Mouse (Mus musculus) MEL (cell line): ENCODE results near the gene Sept9. TPM values are rescaled to one million over a fixed set of nuclear protein-coding genes. Genes with fewer than 3 reads are reported as not detected.

ENCODE experiments used
- DNase-seq: peaks from one replicate; pipeline ENCODE4 v3.0.0; 2011; ENCODE audit warnings: low read depth, low spot score
- H3K27ac ChIP-seq: 2 replicates; pipeline ENCODE4 v1.5.1; 2012; ENCODE audit warnings: low read depth, mild to moderate bottlenecking, control low read depth, low read length, moderate library complexity; ENCODE audit not compliant: control insufficient read depth
- H3K27me3 ChIP-seq, 2 experiments: fragments of 150-350 bp in 1 of 2; sonication (generic) in 1 of 2; 2 replicates each; pipeline ENCODE4 v1.6.1; 2012; ENCODE audit warnings: low read length in 2 of 2, mild to moderate bottlenecking in 2 of 2, improper control_type of control experiment in 1 of 2, moderate library complexity in 1 of 2; ENCODE audit not compliant: insufficient read depth in 2 of 2, control insufficient read depth in 1 of 2
- H3K36me3 ChIP-seq, 2 experiments: 2 replicates each; pipeline ENCODE4 v1.6.1; 2012 to 2014; ENCODE audit warnings: low read length in 2 of 2, improper control_type of control experiment in 1 of 2, inconsistent platforms in 1 of 2, mild to moderate bottlenecking in 1 of 2; ENCODE audit not compliant: insufficient read depth in 2 of 2, control insufficient read depth in 1 of 2
- H3K4me1 ChIP-seq, 2 experiments: fragments of 150-350 bp in 1 of 2; sonication (generic) in 1 of 2; 2 replicates each; pipeline ENCODE4 v1.6.1; 2012; ENCODE audit warnings: low read length in 2 of 2, improper control_type of control experiment in 1 of 2, mild to moderate bottlenecking in 1 of 2; ENCODE audit not compliant: insufficient read depth in 2 of 2, control insufficient read depth in 1 of 2
- H3K4me3 ChIP-seq, 2 experiments: fragments of 150-350 bp in 1 of 2; sonication (generic) in 1 of 2; 2 replicates each; pipeline ENCODE4 v1.5.1; 2012; ENCODE audit warnings: low read depth in 2 of 2, low read length in 2 of 2, mild to moderate bottlenecking in 2 of 2, moderate library complexity in 2 of 2, control low read depth in 1 of 2, improper control_type of control experiment in 1 of 2; ENCODE audit not compliant: control insufficient read depth in 1 of 2, insufficient read depth in 1 of 2
- H3K79me2 ChIP-seq: 2 replicates; pipeline ENCODE4 v1.6.1; 2012; ENCODE audit warnings: mild to moderate bottlenecking, low read length, moderate library complexity; ENCODE audit not compliant: control insufficient read depth, poor library complexity, insufficient read depth
- H3K9ac ChIP-seq: 2 replicates; pipeline ENCODE4 v1.6.1; 2012; ENCODE audit warnings: low read depth, mild to moderate bottlenecking, control low read depth, low read length, moderate library complexity; ENCODE audit not compliant: control insufficient read depth, poor library complexity, severe bottlenecking
- H3K9me3 ChIP-seq: fragments of 150-350 bp; sonication (generic); replicated peaks from 2 replicates; pipeline ENCODE4 v1.6.1; 2012; ENCODE audit warnings: mild to moderate bottlenecking, low read length, improper control_type of control experiment, moderate library complexity; ENCODE audit not compliant: insufficient read depth
- BHLHE40 ChIP-seq: IDR thresholded peaks from 2 replicates; pipeline ENCODE4 v1.6.1; 2012; ENCODE audit warnings: low read depth, mild to moderate bottlenecking, inconsistent platforms, low read length, improper control_type of control experiment, borderline replicate concordance
- CHD1 ChIP-seq: IDR thresholded peaks from 2 replicates; pipeline ENCODE4 v1.6.1; 2012; ENCODE audit warnings: low read depth, mild to moderate bottlenecking, inconsistent platforms, low read length, improper control_type of control experiment
- CHD2 ChIP-seq: IDR thresholded peaks from 2 replicates; pipeline ENCODE4 v1.6.1; 2011; ENCODE audit warnings: low read length, improper control_type of control experiment
- CTCF ChIP-seq, 3 experiments: IDR thresholded peaks in 2 of 3; conservative IDR thresholded peaks in 1 of 3; 2 replicates each; pipeline ENCODE4 v1.5.1; 2011 to 2012; ENCODE audit warnings: low read length in 3 of 3, low read depth in 2 of 3, mild to moderate bottlenecking in 2 of 3, improper control_type of control experiment in 1 of 3, inconsistent platforms in 1 of 3, mixed read lengths in 1 of 3, moderate library complexity in 1 of 3; ENCODE audit not compliant: control insufficient read depth in 1 of 3, insufficient read depth in 1 of 3, poor library complexity in 1 of 3, severe bottlenecking in 1 of 3
- E2F4 ChIP-seq: IDR thresholded peaks from 2 replicates; pipeline ENCODE4 v1.6.1; 2011; ENCODE audit warnings: low read depth, low read length, improper control_type of control experiment, borderline replicate concordance
- ELF1 ChIP-seq: IDR thresholded peaks from 2 replicates; pipeline ENCODE4 v1.6.1; 2014; ENCODE audit warnings: low read depth, mild to moderate bottlenecking, inconsistent platforms, low read length, improper control_type of control experiment, moderate library complexity
- EP300 ChIP-seq, 2 experiments: IDR thresholded peaks; 2 replicates each; pipeline ENCODE4 v1.6.1; 2011; ENCODE audit warnings: improper control_type of control experiment in 2 of 2, low read length in 2 of 2, low read depth in 1 of 2, mild to moderate bottlenecking in 1 of 2
- ETS1 ChIP-seq: IDR thresholded peaks from 2 replicates; pipeline ENCODE4 v1.6.1; 2012; ENCODE audit warnings: low read depth, mild to moderate bottlenecking, inconsistent platforms, low read length, improper control_type of control experiment, moderate library complexity
- GABPA ChIP-seq: IDR thresholded peaks from 2 replicates; pipeline ENCODE4 v1.6.1; 2012; ENCODE audit warnings: low read depth, mild to moderate bottlenecking, inconsistent platforms, low read length, improper control_type of control experiment, moderate library complexity
- HCFC1 ChIP-seq: IDR thresholded peaks from 2 replicates; pipeline ENCODE4 v1.6.1; 2012; ENCODE audit warnings: low read depth, mild to moderate bottlenecking, inconsistent platforms, low read length, improper control_type of control experiment, moderate library complexity
- JUND ChIP-seq: IDR thresholded peaks from 2 replicates; pipeline ENCODE4 v1.6.1; 2011; ENCODE audit warnings: low read depth, mild to moderate bottlenecking, improper control_type of control experiment, low read length
- KAT2A ChIP-seq: conservative IDR thresholded peaks from 2 replicates; pipeline ENCODE4 v1.6.1; 2012; ENCODE audit warnings: low read depth, low read length, improper control_type of control experiment, inconsistent platforms
- MAFK ChIP-seq: IDR thresholded peaks from 2 replicates; pipeline ENCODE4 v1.6.1; 2011; ENCODE audit warnings: low read depth, mild to moderate bottlenecking, low read length, improper control_type of control experiment, borderline replicate concordance
- MAX ChIP-seq: IDR thresholded peaks from 2 replicates; pipeline ENCODE4 v1.6.1; 2011; ENCODE audit warnings: low read length, improper control_type of control experiment
- MAZ ChIP-seq: IDR thresholded peaks from 2 replicates; pipeline ENCODE4 v1.6.1; 2012; ENCODE audit warnings: low read depth, mild to moderate bottlenecking, inconsistent platforms, low read length, improper control_type of control experiment
- MEF2A ChIP-seq: IDR thresholded peaks from 2 replicates; pipeline ENCODE4 v1.6.1; 2014; ENCODE audit warnings: low read depth, mild to moderate bottlenecking, inconsistent platforms, low read length, improper control_type of control experiment; ENCODE audit not compliant: poor library complexity, insufficient replicate concordance, severe bottlenecking; ENCODE audit errors: extremely low read depth
- MXI1 ChIP-seq: IDR thresholded peaks from 2 replicates; pipeline ENCODE4 v1.6.1; 2011; ENCODE audit warnings: mild to moderate bottlenecking, low read depth, low read length, improper control_type of control experiment
- MYB ChIP-seq: IDR thresholded peaks from 2 replicates; pipeline ENCODE4 v1.6.1; 2011; ENCODE audit warnings: mild to moderate bottlenecking, low read depth, low read length, improper control_type of control experiment
- MYC ChIP-seq: IDR thresholded peaks from 2 replicates; pipeline ENCODE4 v1.6.1; 2011; ENCODE audit warnings: low read depth, mild to moderate bottlenecking, low read length, improper control_type of control experiment, moderate library complexity
- NELFE ChIP-seq: IDR thresholded peaks from 2 replicates; pipeline ENCODE4 v1.6.1; 2011; ENCODE audit warnings: low read depth, low read length, improper control_type of control experiment
- NRF1 ChIP-seq: IDR thresholded peaks from 2 replicates; pipeline ENCODE4 v1.6.1; 2014; ENCODE audit warnings: low read depth, mild to moderate bottlenecking, inconsistent platforms, low read length, improper control_type of control experiment, moderate library complexity; ENCODE audit not compliant: poor library complexity, insufficient read depth, severe bottlenecking
- POLR2A ChIP-seq, 2 experiments: IDR thresholded peaks; 2 replicates each; pipeline ENCODE4 v1.6.1; 2011 to 2012; ENCODE audit warnings: low read length in 2 of 2, mild to moderate bottlenecking in 2 of 2, control low read depth in 1 of 2, improper control_type of control experiment in 1 of 2, low read depth in 1 of 2, moderate library complexity in 1 of 2; ENCODE audit not compliant: control insufficient read depth in 1 of 2, insufficient read depth in 1 of 2, poor library complexity in 1 of 2
- POLR2AphosphoS2 ChIP-seq: IDR thresholded peaks from 2 replicates; pipeline ENCODE4 v1.6.1; 2011; ENCODE audit warnings: low read length, improper control_type of control experiment
- RAD21 ChIP-seq: IDR thresholded peaks from 2 replicates; pipeline ENCODE4 v1.6.1; 2011; ENCODE audit warnings: mild to moderate bottlenecking, low read depth, low read length, improper control_type of control experiment
- RCOR1 ChIP-seq: IDR thresholded peaks from 2 replicates; pipeline ENCODE4 v1.6.1; 2012; ENCODE audit warnings: low read depth, mild to moderate bottlenecking, inconsistent platforms, low read length, improper control_type of control experiment
- SIN3A ChIP-seq: IDR thresholded peaks from 2 replicates; pipeline ENCODE4 v1.6.1; 2012; ENCODE audit warnings: low read length, improper control_type of control experiment, inconsistent platforms
- SMC3 ChIP-seq: IDR thresholded peaks from 2 replicates; pipeline ENCODE4 v1.6.1; 2011; ENCODE audit warnings: low read depth, low read length, improper control_type of control experiment
- TAL1 ChIP-seq: IDR thresholded peaks from 2 replicates; pipeline ENCODE4 v1.6.1; 2012; ENCODE audit warnings: mild to moderate bottlenecking, inconsistent platforms, low read length, moderate library complexity, mixed read lengths
- TBP ChIP-seq: IDR thresholded peaks from 2 replicates; pipeline ENCODE4 v1.8.0; 2011; ENCODE audit warnings: low read depth, low read length, improper control_type of control experiment
- TCF12 ChIP-seq: IDR thresholded peaks from 2 replicates; pipeline ENCODE4 v1.6.1; 2014; ENCODE audit warnings: low read depth, mild to moderate bottlenecking, inconsistent platforms, low read length, improper control_type of control experiment, moderate library complexity
- UBTF ChIP-seq: IDR thresholded peaks from 2 replicates; pipeline ENCODE4 v1.6.1; 2012; ENCODE audit warnings: low read depth, mild to moderate bottlenecking, inconsistent platforms, low read length, improper control_type of control experiment, moderate library complexity, borderline replicate concordance; ENCODE audit not compliant: insufficient read depth
- USF1 ChIP-seq: IDR thresholded peaks from 2 replicates; pipeline ENCODE4 v1.6.1; 2014; ENCODE audit warnings: low read depth, mild to moderate bottlenecking, inconsistent platforms, low read length, improper control_type of control experiment, moderate library complexity
- USF2 ChIP-seq, 2 experiments: IDR thresholded peaks; 2 replicates each; pipeline ENCODE4 v1.6.1; 2011 to 2012; ENCODE audit warnings: improper control_type of control experiment in 2 of 2, low read length in 2 of 2, borderline replicate concordance in 1 of 2, inconsistent platforms in 1 of 2, low read depth in 1 of 2, mild to moderate bottlenecking in 1 of 2; ENCODE audit not compliant: insufficient read depth in 1 of 2
- ZC3H11A ChIP-seq: IDR thresholded peaks from 2 replicates; pipeline ENCODE4 v1.6.1; 2012; ENCODE audit warnings: low read depth, mild to moderate bottlenecking, inconsistent platforms, low read length, improper control_type of control experiment
- ZKSCAN1 ChIP-seq: IDR thresholded peaks from 2 replicates; pipeline ENCODE4 v1.6.1; 2012; ENCODE audit warnings: low read depth, mild to moderate bottlenecking, inconsistent platforms, low read length, improper control_type of control experiment, moderate library complexity
- ZMIZ1 ChIP-seq: IDR thresholded peaks from 2 replicates; pipeline ENCODE4 v1.6.1; 2012; ENCODE audit warnings: low read depth, mild to moderate bottlenecking, inconsistent platforms, low read length, improper control_type of control experiment, moderate library complexity
- ZNF384 ChIP-seq: IDR thresholded peaks from 2 replicates; pipeline ENCODE4 v1.6.1; 2012; ENCODE audit warnings: low read depth, mild to moderate bottlenecking, inconsistent platforms, low read length, improper control_type of control experiment
- polyA plus RNA-seq, 2 experiments: library from polyadenylated mRNA; stranded (reverse) in 1 of 2; unstranded in 1 of 2; fragments of >175 nt in 1 of 2; fragments of >200 nt in 1 of 2; gene quantifications; 2 replicates each; pipeline versions ENCODE4 v1.2.1 to v1.2.4; 2012; ENCODE audit warnings: low replicate concordance in 2 of 2, low read depth in 1 of 2; ENCODE audit not compliant: insufficient read length in 2 of 2, insufficient read depth in 1 of 2, missing spikeins in 1 of 2
- total RNA-seq: library from RNA; depleted of rRNA; stranded (reverse); fragments of 300-350 nt; gene quantifications from 2 replicates; pipeline ENCODE4 v1.2.3, GENCODE M21; 2012

Gene Sept9
- total and polyA plus RNA-seq, 3 experiments: 49.7 to 196 (median 163) TPM

- peak; percentile 87 for DNase-seq
- H3K4me1 ChIP-seq: peaks cover 46 to 73% of the 10 kb centered on the region in 2 experiments
- H3K9ac ChIP-seq: peak overlapping the region; percentile 60
- no peaks in the 10 kb centered on the region for H3K9me3 ChIP-seq
- no peaks in the 10 kb centered on the region; the same call in 1 of the 2 replicates for H3K79me2 ChIP-seq
- H3K27ac ChIP-seq: peak overlapping the region; percentile 90
- H3K4me3 ChIP-seq: peak overlapping the region; percentile 36 to 43
- H3K36me3 ChIP-seq: peaks cover 0 to 61% of the 10 kb centered on the region in 2 experiments; a peak in 2 of 4 replicates
- H3K27me3 ChIP-seq: no peaks in the 10 kb centered on the region
- TF ChIP-seq NELFE (peak; percentile 23; the same call in 1 of the 2 replicates), ZC3H11A (no peak), CHD1 (peak; percentile 10; the same call in 1 of the 2 replicates), SIN3A (no peak; the same call in 1 of the 2 replicates), CTCF (IDR thresholded peaks at IDR 0.05 in 2 of 3, conservative IDR thresholded peaks at IDR 0.05 in 1 of 3; ENCODE audit: control insufficient read depth in 1 of 3, insufficient read depth in 1 of 3, low read depth in 2 of 3, low read length in 3 of 3, poor library complexity in 1 of 3, severe bottlenecking in 1 of 3) (no peak), ETS1 (no peak), EP300 (IDR thresholded peaks at IDR 0.05; ENCODE audit: low read depth in 1 of 2, low read length in 2 of 2) (no peak; a peak in 1 of 4 replicates), SMC3 (no peak), ELF1 (no peak), POLR2A (IDR thresholded peaks at IDR 0.05; ENCODE audit: control insufficient read depth in 1 of 2, insufficient read depth in 1 of 2, low read depth in 1 of 2, low read length in 2 of 2, poor library complexity in 1 of 2) (peak in 1 of 2 experiments; percentile 75; a peak in 2 of 4 replicates), USF1 (no peak), MEF2A (no peak), E2F4 (no peak), MYC (peak; percentile 63; the same call in 1 of the 2 replicates), RAD21 (no peak), TBP (peak; percentile 54; the same call in 1 of the 2 replicates), MYB (no peak), USF2 (IDR thresholded peaks at IDR 0.05; ENCODE audit: borderline replicate concordance in 1 of 2, insufficient read depth in 1 of 2, low read depth in 1 of 2, low read length in 2 of 2) (no peak), POLR2AphosphoS2 (no peak), ZKSCAN1 (0 out of 2 replicates have a peak, but pooled peaks have one; percentile 50), MAZ (peak; percentile 45; the same call in 1 of the 2 replicates), GABPA (no peak), ZMIZ1 (no peak), TAL1 (no peak), TCF12 (no peak), HCFC1 (no peak), BHLHE40 (no peak), KAT2A (no peak), MAX (no peak), MXI1 (no peak; the same call in 1 of the 2 replicates), CHD2 (no peak), JUND (no peak), UBTF (0 out of 2 replicates have a peak, but pooled peaks have one; percentile 15), MAFK (no peak), RCOR1 (no peak), ZNF384 (no peak), NRF1 (0 out of 2 replicates have a peak, but pooled peaks have one; percentile 40)
These were observed 121.0 kb downstream of the Sept9 start for GRCm38 (mm10) chr11:117320482-117320881.
